Mouse (Mus musculus): ENCODE measurements around the gene AI593442. TPM values are rescaled to one million over a fixed set of nuclear protein-coding genes. Genes with fewer than 3 reads are reported as not detected.
A peak's percentile ranks its signal among the peaks of the same experiment; 100 is the strongest.

Gene AI593442
- total RNA-seq (2014; rRNA removed) (37.9 and 44.9 TPM in 2 replicates), polyA plus RNA-seq (2015; fragmentation: Nextera tagmentation; extraction: Ambion mirVana) (78.0 and 78.9 TPM in 2 replicates)

DNA sequence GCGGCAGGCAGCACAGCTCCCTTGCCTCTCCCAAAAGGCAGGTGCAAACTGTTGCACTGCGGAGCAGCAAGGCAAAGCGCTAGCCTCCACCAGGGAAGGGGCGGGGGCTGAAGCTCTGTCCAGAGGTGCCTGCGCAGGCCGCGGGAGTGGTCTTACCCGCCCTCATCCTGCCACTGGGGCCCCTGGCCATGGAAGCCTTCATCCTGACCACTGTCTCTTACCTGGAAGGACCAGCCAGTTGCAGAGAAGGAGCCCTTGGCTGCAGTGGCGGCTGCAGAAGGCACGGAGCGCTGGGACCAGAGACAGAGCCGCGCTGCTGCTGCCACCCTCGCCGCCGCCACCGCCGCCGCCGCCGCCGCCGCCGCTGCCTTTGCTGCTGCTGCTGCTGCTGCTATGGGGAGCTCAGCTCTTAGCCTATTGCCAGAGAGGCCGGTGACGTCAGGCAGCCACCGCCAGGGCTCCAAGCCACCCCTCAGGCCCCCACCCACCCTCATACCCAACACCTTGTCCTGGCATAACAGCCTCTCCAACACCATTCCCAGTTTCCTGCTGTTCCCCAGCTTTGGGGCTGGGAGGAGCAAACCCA, at the start of gene AI593442:
Gene AI593442 (minus strand): TSS at position 419 of the 586 bp plus-strand sequence.
- Histone ChIP-seq H3K4me3 (ENCODE audit: low read depth, low read length) (peak within 1 kb of the TSS; percentile 79), H3K36me3 (ENCODE audit: insufficient read depth, low read length) (no peaks in the 10 kb centered on the region), H3K27ac (ENCODE audit: low read depth, low read length) (peak within 1 kb of the TSS; percentile 74), H3K9ac (replicated peaks; ENCODE audit: low read length, poor library complexity, severe bottlenecking) (peak within 1 kb of the TSS; percentile 87), H3K9me3 (ENCODE audit: low read length) (no peaks in the 10 kb centered on the region), H3K27me3 (ENCODE audit: insufficient read depth, low read length) (no peaks in the 10 kb centered on the region), H3K4me1 (ENCODE audit: insufficient read depth, low read length) (no peaks in the 10 kb centered on the region), H3K4me2 (ENCODE audit: low read depth, low read length, poor library complexity, severe bottlenecking) (peak within 1 kb of the TSS; percentile 94)
- ATAC-seq (ENCODE audit: low FRiP score), result peak; percentile 88
- no peak for TF ChIP-seq CTCF (IDR thresholded peaks at IDR 0.05)
- 0% methylated on average over 14 of the region's 27 CpGs for WGBS
- DNase-seq (ENCODE audit: low spot score), result peak; percentile 84

DNA sequence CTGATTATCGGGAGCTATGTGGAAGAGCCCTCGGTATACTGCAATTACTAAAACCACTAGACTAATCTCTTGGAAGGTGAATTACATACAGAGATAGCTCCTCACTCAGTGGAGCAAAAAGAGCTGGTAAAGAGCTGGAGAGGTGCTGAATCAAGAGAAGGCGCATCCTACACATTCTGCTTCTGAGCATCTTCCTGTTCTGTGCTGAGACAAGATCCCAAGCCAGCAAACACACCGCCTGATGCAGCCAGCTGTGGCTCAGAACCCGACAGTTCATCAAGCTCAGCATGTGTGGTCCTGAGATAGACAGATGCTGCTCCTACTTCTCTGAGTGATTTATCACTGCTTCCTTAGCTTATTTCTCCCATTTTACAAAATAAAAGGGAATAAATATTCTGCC, 49.2 kb upstream of the AI593442 start:
- DNase-seq (ENCODE audit: low spot score), result no peak
- no peak overlapping the region for H3K9ac ChIP-seq (replicated peaks; ENCODE audit: low read length, poor library complexity, severe bottlenecking)
- 89% methylated on average over 5 of the region's 5 CpGs for WGBS
- ATAC-seq (ENCODE audit: low FRiP score), result no peak
- no peak overlapping the region for H3K4me2 ChIP-seq (ENCODE audit: low read depth, low read length, poor library complexity, severe bottlenecking)
- no peak overlapping the region for H3K4me3 ChIP-seq (ENCODE audit: low read depth, low read length)
- H3K27me3 ChIP-seq (ENCODE audit: insufficient read depth, low read length), result no peaks in the 10 kb centered on the region
- no peak overlapping the region for H3K27ac ChIP-seq (ENCODE audit: low read depth, low read length)
- no peaks in the 10 kb centered on the region for H3K36me3 ChIP-seq (ENCODE audit: insufficient read depth, low read length)
- TF ChIP-seq CTCF (IDR thresholded peaks at IDR 0.05), result no peak
- no peaks in the 10 kb centered on the region for H3K4me1 ChIP-seq (ENCODE audit: insufficient read depth, low read length)
- H3K9me3 ChIP-seq (ENCODE audit: low read length), result no peaks in the 10 kb centered on the region

- TF ChIP-seq CTCF (IDR thresholded peaks at IDR 0.05), result no peak
- no peak overlapping the region for H3K9ac ChIP-seq (replicated peaks; ENCODE audit: low read length, poor library complexity, severe bottlenecking)
- no peaks in the 10 kb centered on the region for H3K27me3 ChIP-seq (ENCODE audit: insufficient read depth, low read length)
- H3K9me3 ChIP-seq (ENCODE audit: low read length), result no peaks in the 10 kb centered on the region
- H3K4me1 ChIP-seq (ENCODE audit: insufficient read depth, low read length), result no peaks in the 10 kb centered on the region; the same call in 1 of the 2 replicates
- no peak for ATAC-seq (ENCODE audit: low FRiP score)
- no peaks in the 10 kb centered on the region for H3K36me3 ChIP-seq (ENCODE audit: insufficient read depth, low read length)
- no peak overlapping the region for H3K27ac ChIP-seq (ENCODE audit: low read depth, low read length)
- H3K4me3 ChIP-seq (ENCODE audit: low read depth, low read length), result no peak overlapping the region
- DNase-seq (ENCODE audit: low spot score), result no peak
- WGBS, result 92% methylated on average over 1 of the region's 1 CpGs
- no peak overlapping the region for H3K4me2 ChIP-seq (ENCODE audit: low read depth, low read length, poor library complexity, severe bottlenecking)
These were observed 43.0 kb upstream of the AI593442 start for GRCm38 (mm10) chr9:52722626-52723025.

DNA sequence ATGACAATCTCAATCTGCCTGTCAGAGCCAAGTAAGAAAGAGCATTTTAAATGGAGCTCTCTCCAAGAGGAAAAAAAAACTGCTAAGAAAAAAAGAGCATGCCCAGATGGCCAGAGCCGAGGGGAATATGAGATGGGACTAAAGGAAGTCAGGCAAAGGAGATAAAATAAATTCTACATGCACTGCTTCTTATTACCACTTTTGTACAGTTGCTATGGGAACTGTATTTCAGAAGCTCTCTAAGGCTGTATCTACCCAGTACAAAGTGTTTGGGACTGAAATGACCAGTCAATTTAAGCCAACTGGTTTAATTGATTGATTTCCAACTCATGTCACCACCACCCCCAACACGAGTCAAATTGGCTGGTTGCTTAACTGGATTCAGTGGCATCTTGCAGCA, 40.0 kb upstream of the AI593442 start:
- Histone ChIP-seq H3K9me3 (ENCODE audit: low read length) (no peaks in the 10 kb centered on the region), H3K36me3 (ENCODE audit: insufficient read depth, low read length) (no peaks in the 10 kb centered on the region), H3K4me1 (ENCODE audit: insufficient read depth, low read length) (no peaks in the 10 kb centered on the region; the same call in 1 of the 2 replicates), H3K9ac (replicated peaks; ENCODE audit: low read length, poor library complexity, severe bottlenecking) (no peak overlapping the region), H3K27me3 (ENCODE audit: insufficient read depth, low read length) (no peaks in the 10 kb centered on the region), H3K27ac (ENCODE audit: low read depth, low read length) (peak overlapping the region; percentile 32; the same call in 1 of the 2 replicates), H3K4me3 (ENCODE audit: low read depth, low read length) (no peak overlapping the region), H3K4me2 (ENCODE audit: low read depth, low read length, poor library complexity, severe bottlenecking) (no peak overlapping the region)
- 29% methylated on average over 2 of the region's 2 CpGs for WGBS
- no peak for TF ChIP-seq CTCF (IDR thresholded peaks at IDR 0.05)
- ATAC-seq (ENCODE audit: low FRiP score) (no peak), DNase-seq (ENCODE audit: low spot score) (peak; percentile 13)

DNA sequence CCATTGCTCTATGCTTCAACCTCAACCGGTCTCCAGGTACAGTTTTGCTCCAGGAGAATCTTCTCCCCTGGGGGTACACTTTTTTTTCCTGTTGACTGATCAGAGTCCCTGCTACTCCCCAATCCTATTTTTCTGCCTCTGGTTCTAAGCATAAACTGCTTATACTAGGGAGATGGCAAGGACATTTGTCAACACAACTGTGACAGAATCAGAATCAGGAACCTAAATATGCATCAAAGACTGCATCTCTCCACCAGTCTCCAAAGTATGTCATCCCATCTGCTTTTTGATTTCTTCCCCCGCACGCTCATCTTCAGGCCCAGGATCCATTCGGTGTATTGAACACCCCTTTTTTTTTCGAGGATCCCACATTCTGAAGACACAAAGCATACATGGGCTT, 456 bp upstream of the AI593442 start:
- TF ChIP-seq CTCF (IDR thresholded peaks at IDR 0.05), result no peak
- peak overlapping the region; percentile 79 for H3K4me3 ChIP-seq (ENCODE audit: low read depth, low read length)
- peak overlapping the region; percentile 74 for H3K27ac ChIP-seq (ENCODE audit: low read depth, low read length)
- WGBS, result 55% methylated on average over 5 of the region's 5 CpGs
- H3K4me2 ChIP-seq (ENCODE audit: low read depth, low read length, poor library complexity, severe bottlenecking), result peak overlapping the region; percentile 94
- DNase-seq (ENCODE audit: low spot score) (no peak), ATAC-seq (ENCODE audit: low FRiP score) (no peak)
- no peaks in the 10 kb centered on the region for H3K9me3 ChIP-seq (ENCODE audit: low read length)
- H3K4me1 ChIP-seq (ENCODE audit: insufficient read depth, low read length), result no peaks in the 10 kb centered on the region
- no peaks in the 10 kb centered on the region for H3K36me3 ChIP-seq (ENCODE audit: insufficient read depth, low read length)
- H3K9ac ChIP-seq (replicated peaks; ENCODE audit: low read length, poor library complexity, severe bottlenecking), result peak overlapping the region; percentile 87
- no peaks in the 10 kb centered on the region for H3K27me3 ChIP-seq (ENCODE audit: insufficient read depth, low read length)

GRCm38 (mm10) chr9:52678839-52679215, 753 bp downstream of the AI593442 start:
- peak overlapping the region; percentile 94 for H3K4me2 ChIP-seq (ENCODE audit: low read depth, low read length, poor library complexity, severe bottlenecking)
- peak overlapping the region; percentile 87 for H3K9ac ChIP-seq (replicated peaks; ENCODE audit: low read length, poor library complexity, severe bottlenecking)
- WGBS, result 2% methylated on average over 10 of the region's 10 CpGs
- DNase-seq (ENCODE audit: low spot score) (no peak), ATAC-seq (ENCODE audit: low FRiP score) (peak; percentile 14; the same call in 1 of the 2 replicates)
- no peaks in the 10 kb centered on the region for H3K9me3 ChIP-seq (ENCODE audit: low read length)
- peak overlapping the region; percentile 79 for H3K4me3 ChIP-seq (ENCODE audit: low read depth, low read length)
- H3K4me1 ChIP-seq (ENCODE audit: insufficient read depth, low read length), result no peaks in the 10 kb centered on the region
- peak overlapping the region; percentile 74 for H3K27ac ChIP-seq (ENCODE audit: low read depth, low read length)
- no peaks in the 10 kb centered on the region for H3K27me3 ChIP-seq (ENCODE audit: insufficient read depth, low read length)
- no peak for TF ChIP-seq CTCF (IDR thresholded peaks at IDR 0.05)
- H3K36me3 ChIP-seq (ENCODE audit: insufficient read depth, low read length), result no peaks in the 10 kb centered on the region

All from midbrain, postnatal 0 days (tissue).